Mouse (Mus musculus) C2C12 (cell line): Measurements from ENCODE around the gene Mapt.

Source experiments
- CEBPB ChIP-seq: IDR thresholded peaks from one replicate; pipeline ENCODE4 v1.6.1; 2011; ENCODE audit warnings: low read depth, mild to moderate bottlenecking, control low read depth, moderate library complexity
- CTCF ChIP-seq: IDR thresholded peaks from one replicate; pipeline ENCODE4 v1.5.1; 2011; ENCODE audit not compliant: control insufficient read depth, insufficient read depth, insufficient read length
- FOSL1 ChIP-seq: IDR thresholded peaks from one replicate; pipeline ENCODE4 v1.8.0; 2011; ENCODE audit warnings: mild to moderate bottlenecking, low read length; ENCODE audit not compliant: poor library complexity, insufficient read depth, severe bottlenecking
- MAX ChIP-seq: IDR thresholded peaks from one replicate; pipeline ENCODE4 v1.6.1; 2011; ENCODE audit warnings: mild to moderate bottlenecking, control low read depth
- MYOG ChIP-seq: IDR thresholded peaks from one replicate; pipeline ENCODE4 v1.6.1; 2011; ENCODE audit not compliant: control insufficient read depth, insufficient read length; ENCODE audit errors: extremely low read depth
- USF1 ChIP-seq: IDR thresholded peaks from one replicate; pipeline ENCODE4 v1.6.1; 2011; ENCODE audit warnings: low read depth, mild to moderate bottlenecking, control low read depth, moderate library complexity

DNA sequence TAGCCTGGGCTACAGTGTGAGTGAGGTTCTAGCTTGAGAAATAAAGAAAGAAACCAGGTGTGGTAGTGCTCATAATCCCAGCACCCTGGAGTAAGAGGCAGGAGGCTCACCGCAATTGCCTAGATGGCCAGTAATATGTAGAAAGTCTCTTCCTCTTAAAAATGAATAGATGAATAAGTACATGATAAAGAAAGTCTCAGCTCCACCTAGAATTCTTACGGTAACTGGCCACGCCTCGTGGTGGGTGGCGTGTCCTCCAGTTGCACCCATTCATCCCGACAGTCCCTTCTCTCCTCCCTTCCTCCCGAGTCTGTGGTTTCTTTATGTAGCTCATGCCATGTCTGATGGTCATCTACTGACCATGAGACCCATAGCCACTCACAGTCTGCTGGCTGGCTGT, 74.5 kb downstream of the Mapt start:
- TF ChIP-seq CTCF (no peak), CEBPB (no peak), USF1 (no peak), MAX (no peak), MYOG (no peak), FOSL1 (no peak)
